9 mouse cellular contexts compared by ENCODE assay signal in genomic region chr2:31761115-31761531, GRCm38 (mm10). TPM values are rescaled to one million over a fixed set of nuclear protein-coding genes. Genes with fewer than 3 reads are reported as not detected.
DNase-seq lines count a peak whose midpoint lies in the region; ATAC-seq and TF ChIP-seq lines count a peak whose summit lies in the region.
"Had no signal": no experiment of that assay in that cellular context is flagged by ENCODE, and none has a peak within 500 bp of the region (broad histone marks: within the 10 kb centered on the region; RNA-seq: fewer than 3 reads in every experiment).

No protein-coding gene starts in this region.

- H3K27ac ChIP-seq in kidney, embryonic 15.5 days, result peak overlapping the region; percentile 94
- peak overlapping the region; percentile 75 for H3K27ac ChIP-seq in bone marrow macrophage, adult 2 months (ENCODE audit: insufficient read depth, low read depth, low read length)
- peak overlapping the region; percentile 86 for H3K27ac ChIP-seq in hindbrain, embryonic 12.5 days
- 0 out of 2 replicates have a peak overlapping the region, but pooled peaks have one; percentile 26 for H3K27ac ChIP-seq in midbrain, embryonic 14.5 days (replicated peaks; ENCODE audit: low read depth, low read length)

- TF ChIP-seq POLR2A in bone marrow macrophage, adult 2 months (IDR thresholded peaks at IDR 0.05; ENCODE audit: borderline replicate concordance, low read depth, low read length), result no peak

- TF ChIP-seq CTCF in bone marrow macrophage, adult 2 months (IDR thresholded peaks at IDR 0.05; ENCODE audit: low read depth, low read length), result no peak

- no peaks in the 10 kb centered on the region for H3K36me3 ChIP-seq in kidney, embryonic 15.5 days
- H3K36me3 ChIP-seq in hindbrain, embryonic 12.5 days, result no peaks in the 10 kb centered on the region
- no peaks in the 10 kb centered on the region for H3K36me3 ChIP-seq in midbrain, embryonic 14.5 days (ENCODE audit: control insufficient read depth, insufficient read depth, low read length)

- peak overlapping the region; percentile 97 for H3K9ac ChIP-seq in kidney, embryonic 15.5 days
- H3K9ac ChIP-seq in hindbrain, embryonic 12.5 days, result peak overlapping the region; percentile 92
- H3K9ac ChIP-seq in midbrain, embryonic 14.5 days (replicated peaks; ENCODE audit: low read length), result peak overlapping the region; percentile 82

- H3K9me3 ChIP-seq in kidney, embryonic 15.5 days (replicated peaks), result no peaks in the 10 kb centered on the region
- H3K9me3 ChIP-seq in hindbrain, embryonic 12.5 days (replicated peaks), result no peaks in the 10 kb centered on the region
- H3K9me3 ChIP-seq in midbrain, embryonic 14.5 days (ENCODE audit: control insufficient read depth, low read length), result no peaks in the 10 kb centered on the region

- H3K4me1 ChIP-seq in kidney, embryonic 15.5 days, result peaks cover 69% of the 10 kb centered on the region
- H3K4me1 ChIP-seq in bone marrow macrophage, adult 2 months (ENCODE audit: control insufficient read depth, insufficient read depth, low read length), result peaks cover 48% of the 10 kb centered on the region
- peaks cover 59% of the 10 kb centered on the region for H3K4me1 ChIP-seq in hindbrain, embryonic 12.5 days
- H3K4me1 ChIP-seq in midbrain, embryonic 14.5 days (ENCODE audit: control insufficient read depth, insufficient read depth, low read length), result peaks cover 43% of the 10 kb centered on the region

- no peaks in the 10 kb centered on the region for H3K27me3 ChIP-seq in kidney, embryonic 15.5 days
- H3K27me3 ChIP-seq in hindbrain, embryonic 12.5 days, result no peaks in the 10 kb centered on the region
- H3K27me3 ChIP-seq in midbrain, embryonic 14.5 days (ENCODE audit: control insufficient read depth, insufficient read depth, low read length), result no peaks in the 10 kb centered on the region

- DNase-seq in kidney, postnatal 36 days, result no peak
- DNase-seq in midbrain, embryonic 14.5 days, result no peak
- DNase-seq in left cerebral cortex, adult 8-10 months (ENCODE audit: low spot score in 2 of 2), result no peak
- DNase-seq in cerebellum, postnatal 4 days (ENCODE audit: low spot score in 2 of 2), result no peak
- DNase-seq in cerebellum, adult 8-10 months, result no peak
- DNase-seq: layer of hippocampus, postnatal 36 days had no signal

- WGBS in kidney, embryonic 15.5 days, result 3% methylated on average over 7 of the region's 7 CpGs
- WGBS in hindbrain, embryonic 12.5 days, result 9% methylated on average over 7 of the region's 7 CpGs
- 11% methylated on average over 7 of the region's 7 CpGs for WGBS in midbrain, embryonic 14.5 days

- peak overlapping the region; percentile 87 for H3K4me3 ChIP-seq in kidney, embryonic 15.5 days (replicated peaks)
- H3K4me3 ChIP-seq in bone marrow macrophage, adult 2 months (ENCODE audit: insufficient read depth, low read length), result peak overlapping the region; percentile 96
- H3K4me3 ChIP-seq in hindbrain, embryonic 12.5 days, result peak overlapping the region; percentile 76
- H3K4me3 ChIP-seq in midbrain, embryonic 14.5 days (replicated peaks; ENCODE audit: low read depth, low read length), result peak overlapping the region; percentile 63

- ATAC-seq in kidney, embryonic 15.5 days (replicated peaks; ENCODE audit: low FRiP score), result no peak
- ATAC-seq in hindbrain, embryonic 12.5 days (ENCODE audit: low FRiP score), result no peak
- ATAC-seq in midbrain, embryonic 14.5 days (ENCODE audit: low FRiP score, low TSS enrichment), result no peak

- peak overlapping the region; percentile 82 for H3K4me2 ChIP-seq in kidney, embryonic 15.5 days
- H3K4me2 ChIP-seq in hindbrain, embryonic 12.5 days (replicated peaks), result peak overlapping the region; percentile 89
- peak overlapping the region; percentile 83 for H3K4me2 ChIP-seq in midbrain, embryonic 14.5 days (ENCODE audit: low read length)

RNA-seq across cellular contexts. Expression of gene Qrfp, which starts 49.3 kb away (rescaled TPM):
- 0.08 TPM in 1 of 2 replicates, not detected in the other for polyA plus RNA-seq in kidney, embryonic 15.5 days (2015; fragmentation: Nextera tagmentation; extraction: Ambion mirVana)
- not detected in 2 replicates for polyA plus RNA-seq in bone marrow macrophage, adult 2 months (2012; ENCODE audit: insufficient read depth, insufficient read length, missing spikeins)
- polyA plus RNA-seq in hindbrain, embryonic 12.5 days (2016; fragmentation: Nextera tagmentation; extraction: Ambion mirVana), result 0.10 and 0.18 TPM in 2 replicates
- polyA plus RNA-seq in midbrain, embryonic 14.5 days (2014; fragmentation: Nextera tagmentation; extraction: Ambion mirVana), result 0.13 TPM in 1 of 2 replicates, not detected in the other
- not detected for total RNA-seq in left cerebral cortex, adult 8-10 months (2022)
- total RNA-seq: layer of hippocampus, postnatal 36 days had no signal

Comparison
In these comparisons a context has a peak if more than half of its experiments do, and no peak if none do; other contexts are left out.
1. H3K27ac ChIP-seq: peak in every context shown above with its lines; median percentile 94 in kidney, embryonic 15.5 days; 86 in hindbrain, embryonic 12.5 days; 75 in bone marrow macrophage, adult 2 months; 26 in midbrain, embryonic 14.5 days.